Mouse (Mus musculus) MN1 (cell line): ENCODE data around the gene Gm1113.
A peak's percentile ranks its signal among the peaks of the same experiment; 100 is the strongest.

Source experiments
- DNase-seq: peaks from one replicate; pipeline ENCODE4 v3.0.0-alpha.2; 2016; ENCODE audit warnings: low spot score

Gene Gm1113

GRCm38 (mm10) chr9:35475394-35475793, 42.7 kb downstream of the Gm1113 start:
- DNase-seq = no peak

- DNase-seq = peak; percentile 43
Measured at GRCm38 (mm10) chr9:35474104-35474724, 43.9 kb downstream of the Gm1113 start.

GRCm38 (mm10) chr9:35468913-35469312, 49.2 kb downstream of the Gm1113 start:
- no peak for DNase-seq

GRCm38 (mm10) chr9:35467264-35467817, 50.7 kb downstream of the Gm1113 start:
- DNase-seq = peak; percentile 52

GRCm38 (mm10) chr9:35459594-35459993, 58.5 kb downstream of the Gm1113 start:
- no peak for DNase-seq
